ENCODE assay signal across 8 mouse cellular contexts in genomic region chr13:17695898-17696580, GRCm38 (mm10). TPM values are rescaled to one million over a fixed set of nuclear protein-coding genes. Genes with fewer than 3 reads are reported as not detected.
A peak's percentile ranks its signal among the peaks of the same experiment; 100 is the strongest.
DNase-seq lines count a peak whose midpoint lies in the region; ATAC-seq and TF ChIP-seq lines count a peak whose summit lies in the region.

No protein-coding gene starts in this region.

- H3K4me1 ChIP-seq in lung, embryonic 16.5 days (replicated peaks; ENCODE audit: control insufficient read depth, insufficient read depth, low read length) = peaks cover 10% of the 10 kb centered on the region; the same call in 1 of the 2 replicates
- no peaks in the 10 kb centered on the region for H3K4me1 ChIP-seq in hindbrain, postnatal 0 days (ENCODE audit: insufficient read depth, low read length)
- H3K4me1 ChIP-seq in neural tube, embryonic 12.5 days = peaks cover 3% of the 10 kb centered on the region; the same call in 1 of the 2 replicates

- 5% methylated on average over 7 of the region's 7 CpGs for WGBS in lung, embryonic 16.5 days
- 17% methylated on average over 7 of the region's 7 CpGs for WGBS in hindbrain, postnatal 0 days
- WGBS in neural tube, embryonic 12.5 days = 17% methylated on average over 7 of the region's 7 CpGs

- peak overlapping the region; percentile 81 for H3K4me2 ChIP-seq in lung, embryonic 16.5 days (ENCODE audit: low read depth, low read length)
- H3K4me2 ChIP-seq in hindbrain, postnatal 0 days (ENCODE audit: low read depth, low read length) = peak overlapping the region; percentile 81
- peak overlapping the region; percentile 66 for H3K4me2 ChIP-seq in neural tube, embryonic 12.5 days (replicated peaks)

- ATAC-seq in lung, embryonic 16.5 days (ENCODE audit: low read depth) = no peak
- ATAC-seq in hindbrain, postnatal 0 days = no peak
- ATAC-seq in neural tube, embryonic 12.5 days (ENCODE audit: low FRiP score, low read depth) = no peak

- no peaks in the 10 kb centered on the region for H3K9me3 ChIP-seq in lung, embryonic 16.5 days (ENCODE audit: control insufficient read depth, low read length)
- no peaks in the 10 kb centered on the region for H3K9me3 ChIP-seq in hindbrain, postnatal 0 days (ENCODE audit: low read length)
- H3K9me3 ChIP-seq in neural tube, embryonic 12.5 days = no peaks in the 10 kb centered on the region

- H3K36me3 ChIP-seq in lung, embryonic 16.5 days (ENCODE audit: control insufficient read depth, insufficient read depth, low read length) = no peaks in the 10 kb centered on the region
- H3K36me3 ChIP-seq in hindbrain, postnatal 0 days (ENCODE audit: insufficient read depth, low read length) = no peaks in the 10 kb centered on the region
- no peaks in the 10 kb centered on the region for H3K36me3 ChIP-seq in neural tube, embryonic 12.5 days

- peak overlapping the region; percentile 80 for H3K4me3 ChIP-seq in lung, embryonic 16.5 days (ENCODE audit: low read length)
- H3K4me3 ChIP-seq in hindbrain, postnatal 0 days (ENCODE audit: low read length) = peak overlapping the region; percentile 86
- H3K4me3 ChIP-seq in neural tube, embryonic 12.5 days = peak overlapping the region; percentile 86

- peak overlapping the region; percentile 93 for H3K9ac ChIP-seq in lung, embryonic 16.5 days (ENCODE audit: low read length)
- H3K9ac ChIP-seq in hindbrain, postnatal 0 days (replicated peaks; ENCODE audit: low read length) = peak overlapping the region; percentile 86
- H3K9ac ChIP-seq in neural tube, embryonic 12.5 days = peak overlapping the region; percentile 92

- no peaks in the 10 kb centered on the region for H3K27me3 ChIP-seq in lung, embryonic 16.5 days (ENCODE audit: control insufficient read depth, insufficient read depth, low read depth, low read length)
- H3K27me3 ChIP-seq in hindbrain, postnatal 0 days (ENCODE audit: insufficient read depth, low read length) = no peaks in the 10 kb centered on the region
- H3K27me3 ChIP-seq in neural tube, embryonic 12.5 days (replicated peaks) = no peaks in the 10 kb centered on the region

- peak overlapping the region; percentile 89 for H3K27ac ChIP-seq in lung, embryonic 16.5 days (ENCODE audit: low read length)
- peak overlapping the region; percentile 90 for H3K27ac ChIP-seq in hindbrain, postnatal 0 days
- H3K27ac ChIP-seq in neural tube, embryonic 12.5 days = no peak overlapping the region

- DNase-seq in lung, postnatal 25 days (ENCODE audit: low spot score) = no peak
- DNase-seq in c-Kit-positive CD71-positive TER-119-positive erythroid progenitor cells, embryonic 14.5 days (ENCODE audit: low spot score) = peak; percentile 41
- DNase-seq in hindbrain, postnatal 0 days (ENCODE audit: low spot score) = peak; percentile 6
- no peak for DNase-seq in layer of hippocampus, adult 18-20 months (ENCODE audit: low spot score in 2 of 2)
- DNase-seq in thymus, postnatal 36 days = no peak
- DNase-seq in thymus, postnatal 4 days = no peak

- TF ChIP-seq CTCF in hindbrain, postnatal 0 days (IDR thresholded peaks at IDR 0.05; ENCODE audit: low read depth) = no peak

RNA-seq across cellular contexts. Expression of gene Sugct, which starts 0.7 kb away (rescaled TPM):
- polyA plus RNA-seq in lung, embryonic 16.5 days (2015; fragmentation: Nextera tagmentation; extraction: Ambion mirVana) = 4.6 and 6.3 TPM in 2 replicates
- 1.2 and 1.8 TPM in 2 replicates for total RNA-seq in hindbrain, postnatal 0 days (2014; rRNA removed)
- polyA plus RNA-seq in hindbrain, postnatal 0 days (2015; fragmentation: Nextera tagmentation; extraction: Ambion mirVana) = 3.0 and 4.4 TPM in 2 replicates
- polyA plus RNA-seq in neural tube, embryonic 12.5 days (2016; fragmentation: Nextera tagmentation; extraction: Ambion mirVana) = 3.7 and 4.0 TPM in 2 replicates
- 1 to 10 TPM; 2.8 to 3.0 TPM for total RNA-seq in layer of hippocampus, adult 18-20 months (2021)

RNA-seq across cellular contexts. Expression of gene Mplkip, which starts 1.0 kb away (rescaled TPM):
- 42.3 and 47.9 TPM in 2 replicates for polyA plus RNA-seq in lung, embryonic 16.5 days (2015; fragmentation: Nextera tagmentation; extraction: Ambion mirVana)
- 16.1 and 17.0 TPM in 2 replicates for total RNA-seq in hindbrain, postnatal 0 days (2014; rRNA removed)
- 27.3 and 28.8 TPM in 2 replicates for polyA plus RNA-seq in hindbrain, postnatal 0 days (2015; fragmentation: Nextera tagmentation; extraction: Ambion mirVana)
- 52.9 and 58.7 TPM in 2 replicates for polyA plus RNA-seq in neural tube, embryonic 12.5 days (2016; fragmentation: Nextera tagmentation; extraction: Ambion mirVana)
- 10 to 100 TPM; 14.5 to 16.2 TPM for total RNA-seq in layer of hippocampus, adult 18-20 months (2021)

Comparison
In these comparisons a context has a peak if more than half of its experiments do, and no peak if none do; other contexts are left out.
1. DNase-seq: peak in c-Kit-positive CD71-positive TER-119-positive erythroid progenitor cells, embryonic 14.5 days (single experiment) and hindbrain, postnatal 0 days (single experiment); none in lung, postnatal 25 days (single experiment), layer of hippocampus, adult 18-20 months (0 of 2), thymus, postnatal 36 days (0 of 2) and thymus, postnatal 4 days (single experiment).
2. Peak in every context shown above with its lines, with median percentiles within 50 percentile points of each other: H3K4me2 ChIP-seq, H3K4me3 ChIP-seq and H3K9ac ChIP-seq.